Mouse (Mus musculus) MEL (cell line): Measurements from ENCODE around the gene Nmnat3. TPM values are rescaled to one million over a fixed set of nuclear protein-coding genes. Genes with fewer than 3 reads are reported as not detected.

Experiments used
- DNase-seq: peaks from one replicate; pipeline ENCODE4 v3.0.0; 2011; ENCODE audit warnings: low read depth, low spot score
- H3K27ac ChIP-seq: 2 replicates; pipeline ENCODE4 v1.5.1; 2012; ENCODE audit warnings: low read depth, mild to moderate bottlenecking, control low read depth, low read length, moderate library complexity; ENCODE audit not compliant: control insufficient read depth
- H3K27me3 ChIP-seq, 2 experiments: fragments of 150-350 bp in 1 of 2; sonication (generic) in 1 of 2; 2 replicates each; pipeline ENCODE4 v1.6.1; 2012; ENCODE audit warnings: low read length in 2 of 2, mild to moderate bottlenecking in 2 of 2, improper control_type of control experiment in 1 of 2, moderate library complexity in 1 of 2; ENCODE audit not compliant: insufficient read depth in 2 of 2, control insufficient read depth in 1 of 2
- H3K36me3 ChIP-seq, 2 experiments: 2 replicates each; pipeline ENCODE4 v1.6.1; 2012 to 2014; ENCODE audit warnings: low read length in 2 of 2, improper control_type of control experiment in 1 of 2, inconsistent platforms in 1 of 2, mild to moderate bottlenecking in 1 of 2; ENCODE audit not compliant: insufficient read depth in 2 of 2, control insufficient read depth in 1 of 2
- H3K4me1 ChIP-seq, 2 experiments: fragments of 150-350 bp in 1 of 2; sonication (generic) in 1 of 2; 2 replicates each; pipeline ENCODE4 v1.6.1; 2012; ENCODE audit warnings: low read length in 2 of 2, improper control_type of control experiment in 1 of 2, mild to moderate bottlenecking in 1 of 2; ENCODE audit not compliant: insufficient read depth in 2 of 2, control insufficient read depth in 1 of 2
- H3K4me3 ChIP-seq, 2 experiments: fragments of 150-350 bp in 1 of 2; sonication (generic) in 1 of 2; 2 replicates each; pipeline ENCODE4 v1.5.1; 2012; ENCODE audit warnings: low read depth in 2 of 2, low read length in 2 of 2, mild to moderate bottlenecking in 2 of 2, moderate library complexity in 2 of 2, control low read depth in 1 of 2, improper control_type of control experiment in 1 of 2; ENCODE audit not compliant: control insufficient read depth in 1 of 2, insufficient read depth in 1 of 2
- H3K79me2 ChIP-seq: 2 replicates; pipeline ENCODE4 v1.6.1; 2012; ENCODE audit warnings: mild to moderate bottlenecking, low read length, moderate library complexity; ENCODE audit not compliant: control insufficient read depth, poor library complexity, insufficient read depth
- H3K9ac ChIP-seq: 2 replicates; pipeline ENCODE4 v1.6.1; 2012; ENCODE audit warnings: low read depth, mild to moderate bottlenecking, control low read depth, low read length, moderate library complexity; ENCODE audit not compliant: control insufficient read depth, poor library complexity, severe bottlenecking
- H3K9me3 ChIP-seq: fragments of 150-350 bp; sonication (generic); replicated peaks from 2 replicates; pipeline ENCODE4 v1.6.1; 2012; ENCODE audit warnings: mild to moderate bottlenecking, low read length, improper control_type of control experiment, moderate library complexity; ENCODE audit not compliant: insufficient read depth
- BHLHE40 ChIP-seq: IDR thresholded peaks from 2 replicates; pipeline ENCODE4 v1.6.1; 2012; ENCODE audit warnings: low read depth, mild to moderate bottlenecking, inconsistent platforms, low read length, improper control_type of control experiment, borderline replicate concordance
- ELF1 ChIP-seq: IDR thresholded peaks from 2 replicates; pipeline ENCODE4 v1.6.1; 2014; ENCODE audit warnings: low read depth, mild to moderate bottlenecking, inconsistent platforms, low read length, improper control_type of control experiment, moderate library complexity
- EP300 ChIP-seq, 2 experiments: IDR thresholded peaks; 2 replicates each; pipeline ENCODE4 v1.6.1; 2011; ENCODE audit warnings: improper control_type of control experiment in 2 of 2, low read length in 2 of 2, low read depth in 1 of 2, mild to moderate bottlenecking in 1 of 2
- ETS1 ChIP-seq: IDR thresholded peaks from 2 replicates; pipeline ENCODE4 v1.6.1; 2012; ENCODE audit warnings: low read depth, mild to moderate bottlenecking, inconsistent platforms, low read length, improper control_type of control experiment, moderate library complexity
- JUND ChIP-seq: IDR thresholded peaks from 2 replicates; pipeline ENCODE4 v1.6.1; 2011; ENCODE audit warnings: low read depth, mild to moderate bottlenecking, improper control_type of control experiment, low read length
- KAT2A ChIP-seq: conservative IDR thresholded peaks from 2 replicates; pipeline ENCODE4 v1.6.1; 2012; ENCODE audit warnings: low read depth, low read length, improper control_type of control experiment, inconsistent platforms
- MAFK ChIP-seq: IDR thresholded peaks from 2 replicates; pipeline ENCODE4 v1.6.1; 2011; ENCODE audit warnings: low read depth, mild to moderate bottlenecking, low read length, improper control_type of control experiment, borderline replicate concordance
- MYB ChIP-seq: IDR thresholded peaks from 2 replicates; pipeline ENCODE4 v1.6.1; 2011; ENCODE audit warnings: mild to moderate bottlenecking, low read depth, low read length, improper control_type of control experiment
- MYC ChIP-seq: IDR thresholded peaks from 2 replicates; pipeline ENCODE4 v1.6.1; 2011; ENCODE audit warnings: low read depth, mild to moderate bottlenecking, low read length, improper control_type of control experiment, moderate library complexity
- NRF1 ChIP-seq: IDR thresholded peaks from 2 replicates; pipeline ENCODE4 v1.6.1; 2014; ENCODE audit warnings: low read depth, mild to moderate bottlenecking, inconsistent platforms, low read length, improper control_type of control experiment, moderate library complexity; ENCODE audit not compliant: poor library complexity, insufficient read depth, severe bottlenecking
- POLR2AphosphoS2 ChIP-seq: IDR thresholded peaks from 2 replicates; pipeline ENCODE4 v1.6.1; 2011; ENCODE audit warnings: low read length, improper control_type of control experiment
- RAD21 ChIP-seq: IDR thresholded peaks from 2 replicates; pipeline ENCODE4 v1.6.1; 2011; ENCODE audit warnings: mild to moderate bottlenecking, low read depth, low read length, improper control_type of control experiment
- RCOR1 ChIP-seq: IDR thresholded peaks from 2 replicates; pipeline ENCODE4 v1.6.1; 2012; ENCODE audit warnings: low read depth, mild to moderate bottlenecking, inconsistent platforms, low read length, improper control_type of control experiment
- TAL1 ChIP-seq: IDR thresholded peaks from 2 replicates; pipeline ENCODE4 v1.6.1; 2012; ENCODE audit warnings: mild to moderate bottlenecking, inconsistent platforms, low read length, moderate library complexity, mixed read lengths
- TCF12 ChIP-seq: IDR thresholded peaks from 2 replicates; pipeline ENCODE4 v1.6.1; 2014; ENCODE audit warnings: low read depth, mild to moderate bottlenecking, inconsistent platforms, low read length, improper control_type of control experiment, moderate library complexity
- USF1 ChIP-seq: IDR thresholded peaks from 2 replicates; pipeline ENCODE4 v1.6.1; 2014; ENCODE audit warnings: low read depth, mild to moderate bottlenecking, inconsistent platforms, low read length, improper control_type of control experiment, moderate library complexity
- USF2 ChIP-seq, 2 experiments: IDR thresholded peaks; 2 replicates each; pipeline ENCODE4 v1.6.1; 2011 to 2012; ENCODE audit warnings: improper control_type of control experiment in 2 of 2, low read length in 2 of 2, borderline replicate concordance in 1 of 2, inconsistent platforms in 1 of 2, low read depth in 1 of 2, mild to moderate bottlenecking in 1 of 2; ENCODE audit not compliant: insufficient read depth in 1 of 2
- ZC3H11A ChIP-seq: IDR thresholded peaks from 2 replicates; pipeline ENCODE4 v1.6.1; 2012; ENCODE audit warnings: low read depth, mild to moderate bottlenecking, inconsistent platforms, low read length, improper control_type of control experiment
- ZMIZ1 ChIP-seq: IDR thresholded peaks from 2 replicates; pipeline ENCODE4 v1.6.1; 2012; ENCODE audit warnings: low read depth, mild to moderate bottlenecking, inconsistent platforms, low read length, improper control_type of control experiment, moderate library complexity
- polyA plus RNA-seq, 2 experiments: library from polyadenylated mRNA; stranded (reverse) in 1 of 2; unstranded in 1 of 2; fragments of >175 nt in 1 of 2; fragments of >200 nt in 1 of 2; gene quantifications; 2 replicates each; pipeline versions ENCODE4 v1.2.1 to v1.2.4; 2012; ENCODE audit warnings: low replicate concordance in 2 of 2, low read depth in 1 of 2; ENCODE audit not compliant: insufficient read length in 2 of 2, insufficient read depth in 1 of 2, missing spikeins in 1 of 2
- total RNA-seq: library from RNA; depleted of rRNA; stranded (reverse); fragments of 300-350 nt; gene quantifications from 2 replicates; pipeline ENCODE4 v1.2.3, GENCODE M21; 2012

The Nmnat3 gene
- total and polyA plus RNA-seq, 3 experiments, result 14.4 to 15.2 TPM; not detected in 1

DNA sequence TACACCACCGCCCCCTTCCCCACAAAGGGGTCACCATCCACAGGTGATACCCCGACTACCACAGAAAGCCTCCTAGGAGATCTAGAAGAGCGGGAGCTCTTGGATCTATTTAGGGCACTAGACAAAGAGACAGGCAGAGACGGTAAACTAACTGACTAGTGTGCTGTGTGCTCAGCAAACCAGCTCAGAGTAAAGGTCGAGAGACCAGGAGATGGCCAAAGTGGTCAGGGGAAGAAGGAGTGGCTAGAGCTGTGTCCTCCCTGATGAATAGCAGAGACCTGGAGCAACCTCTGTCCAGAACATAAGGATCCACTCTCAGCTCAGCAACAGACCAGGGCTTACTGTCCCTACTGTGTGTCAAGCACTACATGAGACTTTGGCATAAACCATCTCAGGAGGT lies 135.4 kb downstream of the Nmnat3 start, which contains the start of gene Rbp1 (continued):
- TF ChIP-seq USF1, result no peak

GRCm38 (mm10) chr9:98423691-98424090 lies 136.5 kb downstream of the Nmnat3 start:
- H3K4me1 ChIP-seq, result no peaks in the 10 kb centered on the region; a peak in 1 of 4 replicates
- no peaks in the 10 kb centered on the region for H3K27me3 ChIP-seq
- no peak overlapping the region for H3K4me3 ChIP-seq
- no peaks in the 10 kb centered on the region for H3K36me3 ChIP-seq
- DNase-seq, result no peak
- TF ChIP-seq TCF12 (no peak), EP300 (IDR thresholded peaks at IDR 0.05; ENCODE audit: low read depth in 1 of 2, low read length in 2 of 2) (no peak)
- H3K9ac ChIP-seq, result no peak overlapping the region
- no peak overlapping the region for H3K27ac ChIP-seq
- H3K9me3 ChIP-seq, result no peaks in the 10 kb centered on the region
- no peaks in the 10 kb centered on the region for H3K79me2 ChIP-seq

DNA sequence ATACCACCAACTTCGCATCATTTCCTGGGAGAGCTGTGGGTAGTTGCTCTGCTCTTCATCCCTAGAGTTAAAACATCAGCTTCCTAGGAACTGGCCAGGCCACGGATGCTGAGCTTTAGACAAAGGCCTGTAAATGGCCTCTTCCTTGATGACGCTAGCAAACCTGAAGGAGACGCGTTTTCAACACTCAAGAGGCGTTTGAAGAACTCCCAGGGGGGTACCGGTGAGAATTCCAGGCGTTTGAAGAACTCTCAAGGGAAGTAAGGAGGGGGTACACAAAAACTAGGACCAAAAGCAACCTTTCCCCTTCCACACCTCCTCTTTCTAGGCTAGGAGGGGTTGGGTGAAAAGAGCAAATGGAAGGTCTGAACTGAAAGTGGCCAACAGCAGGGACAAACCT lies 137.1 kb downstream of the Nmnat3 start:
- Histone ChIP-seq H3K4me3 (no peak overlapping the region), H3K79me2 (no peaks in the 10 kb centered on the region), H3K27me3 (no peaks in the 10 kb centered on the region), H3K36me3 (no peaks in the 10 kb centered on the region), H3K27ac (no peak overlapping the region), H3K9me3 (no peaks in the 10 kb centered on the region), H3K4me1 (no peaks in the 10 kb centered on the region; a peak in 1 of 4 replicates), H3K9ac (no peak overlapping the region)
- TF ChIP-seq EP300 (IDR thresholded peaks at IDR 0.05; ENCODE audit: low read depth in 1 of 2, low read length in 2 of 2), result no peak
- no peak for TF ChIP-seq MYB
- TF ChIP-seq TCF12, result no peak
- no peak for TF ChIP-seq ZC3H11A
- no peak for TF ChIP-seq TAL1
- no peak for TF ChIP-seq RCOR1
- TF ChIP-seq ELF1, result no peak
- TF ChIP-seq POLR2AphosphoS2, result no peak
- no peak for TF ChIP-seq MYC
- no peak for TF ChIP-seq ZMIZ1
- no peak for TF ChIP-seq JUND
- TF ChIP-seq KAT2A, result no peak
- no peak for TF ChIP-seq NRF1
- no peak for TF ChIP-seq BHLHE40
- no peak for TF ChIP-seq ETS1
- no peak for TF ChIP-seq USF2 (IDR thresholded peaks at IDR 0.05; ENCODE audit: borderline replicate concordance in 1 of 2, insufficient read depth in 1 of 2, low read depth in 1 of 2, low read length in 2 of 2)
- no peak for TF ChIP-seq RAD21
- TF ChIP-seq MAFK, result no peak
- DNase-seq, result no peak
